Mouse (Mus musculus): ENCODE data around the gene Brap. TPM values are rescaled to one million over a fixed set of nuclear protein-coding genes. Genes with fewer than 3 reads are reported as not detected.

The Brap gene
- total and polyA plus RNA-seq, 3 experiments, result 40.3 to 176 (median 42.4) TPM

- no peaks in the 10 kb centered on the region for H3K9me3 ChIP-seq (replicated peaks; ENCODE audit: insufficient read depth, low read length)
- peak within 1 kb of the TSS; percentile 98 to 99 for H3K4me3 ChIP-seq (ENCODE audit: control insufficient read depth in 1 of 2, insufficient read depth in 1 of 2, low read depth in 2 of 2, low read length in 2 of 2)
- H3K9ac ChIP-seq (ENCODE audit: control insufficient read depth, low read depth, low read length, poor library complexity, severe bottlenecking), result peak within 1 kb of the TSS; percentile 97
- H3K36me3 ChIP-seq (ENCODE audit: control insufficient read depth in 1 of 2, insufficient read depth in 2 of 2, low read length in 2 of 2), result peaks cover 0 to 13% of the 10 kb centered on the region in 2 experiments; a peak in 2 of 4 replicates
- H3K4me1 ChIP-seq (ENCODE audit: control insufficient read depth in 1 of 2, insufficient read depth in 2 of 2, low read length in 2 of 2), result peaks cover 4 to 9% of the 10 kb centered on the region in 2 experiments
- peak within 1 kb of the TSS; percentile 70 for H3K27ac ChIP-seq (ENCODE audit: control insufficient read depth, low read depth, low read length)
- DNase-seq (ENCODE audit: low read depth, low spot score), result peak; percentile 91
- H3K79me2 ChIP-seq (ENCODE audit: control insufficient read depth, insufficient read depth, low read length, poor library complexity), result peaks cover 46% of the 10 kb centered on the region
- peak; percentile 57 for TF ChIP-seq KAT2A (conservative IDR thresholded peaks at IDR 0.05; ENCODE audit: low read depth, low read length)
- peak; percentile 44 for TF ChIP-seq TCF12 (IDR thresholded peaks at IDR 0.05; ENCODE audit: low read depth, low read length)
- TF ChIP-seq ELF1 (IDR thresholded peaks at IDR 0.05; ENCODE audit: low read depth, low read length), result no peak
- peak; percentile 95 for TF ChIP-seq ZKSCAN1 (IDR thresholded peaks at IDR 0.05; ENCODE audit: low read depth, low read length)
- peak; percentile 97; the same call in 1 of the 2 replicates for TF ChIP-seq MAZ (IDR thresholded peaks at IDR 0.05; ENCODE audit: low read depth, low read length)
- TF ChIP-seq ZMIZ1 (IDR thresholded peaks at IDR 0.05; ENCODE audit: low read depth, low read length), result 0 out of 2 replicates have a peak, but pooled peaks have one; percentile 60
- TF ChIP-seq POLR2A (IDR thresholded peaks at IDR 0.05; ENCODE audit: control insufficient read depth in 1 of 2, insufficient read depth in 1 of 2, low read depth in 1 of 2, low read length in 2 of 2, poor library complexity in 1 of 2), result peak; percentile 71 to 92
- peak in 1 of 2 experiments; percentile 40; a peak in 1 of 4 replicates for TF ChIP-seq USF2 (IDR thresholded peaks at IDR 0.05; ENCODE audit: borderline replicate concordance in 1 of 2, insufficient read depth in 1 of 2, low read depth in 1 of 2, low read length in 2 of 2)
- TF ChIP-seq MAX (IDR thresholded peaks at IDR 0.05; ENCODE audit: low read length), result peak; percentile 88
- TF ChIP-seq MYB (IDR thresholded peaks at IDR 0.05; ENCODE audit: low read depth, low read length), result 0 out of 2 replicates have a peak, but pooled peaks have one; percentile 16
- TF ChIP-seq MAFK (IDR thresholded peaks at IDR 0.05; ENCODE audit: borderline replicate concordance, low read depth, low read length), result no peak
- peak; percentile 78 for TF ChIP-seq HCFC1 (IDR thresholded peaks at IDR 0.05; ENCODE audit: low read depth, low read length)
- peak; percentile 97 for TF ChIP-seq NELFE (IDR thresholded peaks at IDR 0.05; ENCODE audit: low read depth, low read length)
- peak; percentile 86 for TF ChIP-seq MXI1 (IDR thresholded peaks at IDR 0.05; ENCODE audit: low read depth, low read length)
- 0 out of 2 replicates have a peak, but pooled peaks have one; percentile 22 for TF ChIP-seq CHD1 (IDR thresholded peaks at IDR 0.05; ENCODE audit: low read depth, low read length)
- peak; percentile 95 for TF ChIP-seq BHLHE40 (IDR thresholded peaks at IDR 0.05; ENCODE audit: borderline replicate concordance, low read depth, low read length)
- peak; percentile 85 for TF ChIP-seq USF1 (IDR thresholded peaks at IDR 0.05; ENCODE audit: low read depth, low read length)
- TF ChIP-seq CHD2 (IDR thresholded peaks at IDR 0.05; ENCODE audit: low read length), result no peak
- 0 out of 2 replicates have a peak, but pooled peaks have one; percentile 35 for TF ChIP-seq ETS1 (IDR thresholded peaks at IDR 0.05; ENCODE audit: low read depth, low read length)
- TF ChIP-seq RAD21 (IDR thresholded peaks at IDR 0.05; ENCODE audit: low read depth, low read length), result no peak
- TF ChIP-seq TBP (IDR thresholded peaks at IDR 0.05; ENCODE audit: low read depth, low read length), result 0 out of 2 replicates have a peak, but pooled peaks have one; percentile 55
- TF ChIP-seq GABPA (IDR thresholded peaks at IDR 0.05; ENCODE audit: low read depth, low read length), result no peak
- TF ChIP-seq UBTF (IDR thresholded peaks at IDR 0.05; ENCODE audit: borderline replicate concordance, insufficient read depth, low read depth, low read length), result no peak
- peak; percentile 81 for TF ChIP-seq SIN3A (IDR thresholded peaks at IDR 0.05; ENCODE audit: low read length)
- TF ChIP-seq POLR2AphosphoS2 (IDR thresholded peaks at IDR 0.05; ENCODE audit: low read length), result peak; percentile 93
- TF ChIP-seq MYC (IDR thresholded peaks at IDR 0.05; ENCODE audit: low read depth, low read length), result peak; percentile 79; the same call in 1 of the 2 replicates
- peak; percentile 10; the same call in 1 of the 2 replicates for TF ChIP-seq SMC3 (IDR thresholded peaks at IDR 0.05; ENCODE audit: low read depth, low read length)
- no peaks in the 10 kb centered on the region for H3K27me3 ChIP-seq (ENCODE audit: control insufficient read depth in 1 of 2, insufficient read depth in 2 of 2, low read length in 2 of 2)
These were observed 51.0 kb downstream of the Brap start, which contains the start of gene Atxn2 for GRCm38 (mm10) chr5:121711174-121711927. Atxn2 (plus strand) TSS chr5:121711337.

Data from MEL (cell line).